Mouse (Mus musculus) G1E (cell line): ENCODE data around the gene Ctdspl.

Experiments used
- CTCF ChIP-seq: IDR thresholded peaks from 2 replicates; pipeline ENCODE4 v1.5.1; 2012; ENCODE audit warnings: low read depth, low read length, inconsistent platforms, mixed read lengths
- GATA1 ChIP-seq: IDR thresholded peaks from 2 replicates; pipeline ENCODE4 v1.6.1; 2012; ENCODE audit warnings: borderline replicate concordance, low read length, inconsistent platforms, mixed read lengths
- GATA2 ChIP-seq: IDR thresholded peaks from 2 replicates; pipeline ENCODE4 v1.6.1; 2012; ENCODE audit warnings: low read depth, low read length, inconsistent platforms, borderline replicate concordance
- POLR2AphosphoS5 ChIP-seq: IDR thresholded peaks from 2 replicates; pipeline ENCODE4 v1.6.1; 2012; ENCODE audit warnings: low read depth, low read length, inconsistent platforms; ENCODE audit not compliant: insufficient replicate concordance

GRCm38 (mm10) chr9:119025263-119025662 is 99.0 kb downstream of the Ctdspl start:
- no peak for TF ChIP-seq CTCF
- no peak for TF ChIP-seq GATA1
- TF ChIP-seq POLR2AphosphoS5, result no peak
- no peak for TF ChIP-seq GATA2
